Mouse (Mus musculus) CH12.LX (cell line): ENCODE measurements around the gene Spg11. TPM values are rescaled to one million over a fixed set of nuclear protein-coding genes. Genes with fewer than 3 reads are reported as not detected.

Experiments
- DNase-seq: peaks from one replicate; pipeline ENCODE4 v3.0.0-alpha.2; 2013; ENCODE audit errors: extremely low read depth
- H3K27ac ChIP-seq: 2 replicates; pipeline ENCODE4 v1.5.1; 2012; ENCODE audit warnings: low read depth, mild to moderate bottlenecking, control low read depth, moderate library complexity; ENCODE audit not compliant: insufficient read depth
- H3K27me3 ChIP-seq: replicated peaks from 2 replicates; pipeline ENCODE3; 2012; ENCODE audit warnings: inconsistent platforms
- H3K36me3 ChIP-seq, 2 experiments: replicated peaks in 1 of 2; 2 replicates each; pipeline versions ENCODE3 to v1.6.1; 2012; ENCODE audit warnings: inconsistent platforms in 1 of 2, low read length in 1 of 2, mild to moderate bottlenecking in 1 of 2, mixed read lengths in 1 of 2, moderate library complexity in 1 of 2; ENCODE audit not compliant: control insufficient read depth in 1 of 2, insufficient read depth in 1 of 2
- H3K4me1 ChIP-seq, 2 experiments: 2 replicates each; pipeline ENCODE4 v1.6.1; 2012; ENCODE audit warnings: inconsistent platforms in 1 of 2, moderate library complexity in 1 of 2; ENCODE audit not compliant: insufficient read depth in 2 of 2, control insufficient read depth in 1 of 2
- H3K4me2 ChIP-seq: 2 replicates; pipeline ENCODE4 v1.6.1; 2012; ENCODE audit warnings: low read depth, mild to moderate bottlenecking, control low read depth; ENCODE audit not compliant: poor library complexity, insufficient read depth, severe bottlenecking
- H3K4me3 ChIP-seq, 3 experiments: fragments of 150-350 bp in 1 of 3; sonication (generic) in 1 of 3; replicated peaks in 1 of 3; 2 replicates each; pipeline versions ENCODE3 to v1.5.1; 2011 to 2012; ENCODE audit warnings: low read depth in 2 of 3, low read length in 2 of 3, mild to moderate bottlenecking in 2 of 3, moderate library complexity in 2 of 3, control low read depth in 1 of 3, improper control_type of control experiment in 1 of 3, inconsistent platforms in 1 of 3, mixed read lengths in 1 of 3; ENCODE audit not compliant: poor library complexity in 1 of 3
- H3K79me2 ChIP-seq: replicated peaks from 2 replicates; pipeline ENCODE4 v1.6.1; 2012; ENCODE audit warnings: mild to moderate bottlenecking, moderate library complexity; ENCODE audit not compliant: control insufficient read depth, poor library complexity, insufficient read depth, severe bottlenecking; ENCODE audit errors: extremely low read depth
- H3K9ac ChIP-seq: 2 replicates; pipeline ENCODE4 v1.6.1; 2012; ENCODE audit warnings: low read depth, mild to moderate bottlenecking, control low read depth, moderate library complexity; ENCODE audit not compliant: insufficient read depth
- H3K9me3 ChIP-seq: replicated peaks from 2 replicates; pipeline ENCODE3; 2012; ENCODE audit warnings: low read length, inconsistent platforms, mixed read lengths
- CHD2 ChIP-seq: IDR thresholded peaks from 2 replicates; pipeline ENCODE4 v1.6.1; 2011; ENCODE audit warnings: low read length, improper control_type of control experiment
- CTCF ChIP-seq, 2 experiments: IDR thresholded peaks in 1 of 2; conservative IDR thresholded peaks in 1 of 2; 2 replicates each; pipeline ENCODE4 v1.5.1; 2011 to 2012; ENCODE audit warnings: low read depth in 2 of 2, low read length in 2 of 2, improper control_type of control experiment in 1 of 2, inconsistent platforms in 1 of 2, mild to moderate bottlenecking in 1 of 2, moderate library complexity in 1 of 2
- E2F4 ChIP-seq: IDR thresholded peaks from 2 replicates; pipeline ENCODE4 v1.6.1; 2011; ENCODE audit warnings: low read depth, low read length, improper control_type of control experiment; ENCODE audit not compliant: insufficient replicate concordance
- ELF1 ChIP-seq: IDR thresholded peaks from 2 replicates; pipeline ENCODE4 v1.6.1; 2014; ENCODE audit warnings: low read depth, mild to moderate bottlenecking, inconsistent platforms, low read length, improper control_type of control experiment
- HCFC1 ChIP-seq: IDR thresholded peaks from 2 replicates; pipeline ENCODE4 v1.6.1; 2012; ENCODE audit warnings: low read depth, mild to moderate bottlenecking, inconsistent platforms, low read length, improper control_type of control experiment
- IRF4 ChIP-seq: IDR thresholded peaks from 2 replicates; pipeline ENCODE4 v1.6.1; 2014; ENCODE audit warnings: low read depth, mild to moderate bottlenecking, inconsistent platforms, low read length, improper control_type of control experiment
- JUN ChIP-seq: IDR thresholded peaks from 2 replicates; pipeline ENCODE4 v1.6.1; 2011; ENCODE audit warnings: low read depth, mild to moderate bottlenecking, low read length, improper control_type of control experiment, moderate library complexity; ENCODE audit not compliant: insufficient read depth
- MAX ChIP-seq: IDR thresholded peaks from 2 replicates; pipeline ENCODE4 v1.6.1; 2011; ENCODE audit warnings: low read length, improper control_type of control experiment
- MAZ ChIP-seq: IDR thresholded peaks from 2 replicates; pipeline ENCODE4 v1.6.1; 2012; ENCODE audit warnings: low read depth, mild to moderate bottlenecking, inconsistent platforms, low read length, improper control_type of control experiment, moderate library complexity
- PAX5 ChIP-seq: IDR thresholded peaks from 2 replicates; pipeline ENCODE4 v1.6.1; 2012; ENCODE audit warnings: low read length, inconsistent platforms, mixed read lengths
- POLR2A ChIP-seq: IDR thresholded peaks from 2 replicates; pipeline ENCODE4 v1.6.1; 2011; ENCODE audit warnings: low read depth, mild to moderate bottlenecking, improper control_type of control experiment, low read length
- POLR2AphosphoS2 ChIP-seq: IDR thresholded peaks from 2 replicates; pipeline ENCODE4 v1.6.1; 2011; ENCODE audit warnings: low read depth, low read length, improper control_type of control experiment
- RAD21 ChIP-seq: IDR thresholded peaks from 2 replicates; pipeline ENCODE4 v1.6.1; 2011; ENCODE audit warnings: low read depth, mild to moderate bottlenecking, low read length, improper control_type of control experiment, moderate library complexity
- TBP ChIP-seq: conservative IDR thresholded peaks from 2 replicates; pipeline ENCODE4 v1.6.1; 2011; ENCODE audit warnings: low read depth, low read length, improper control_type of control experiment
- TCF12 ChIP-seq: IDR thresholded peaks from 2 replicates; pipeline ENCODE4 v1.6.1; 2014; ENCODE audit warnings: low read depth, mild to moderate bottlenecking, inconsistent platforms, low read length, improper control_type of control experiment
- UBTF ChIP-seq: IDR thresholded peaks from 2 replicates; pipeline ENCODE4 v1.6.1; 2012; ENCODE audit warnings: low read depth, mild to moderate bottlenecking, inconsistent platforms, low read length, improper control_type of control experiment, moderate library complexity
- USF1 ChIP-seq: IDR thresholded peaks from 2 replicates; pipeline ENCODE4 v1.6.1; 2014; ENCODE audit warnings: low read depth, mild to moderate bottlenecking, inconsistent platforms, low read length, improper control_type of control experiment
- USF2 ChIP-seq: conservative IDR thresholded peaks from 2 replicates; pipeline ENCODE4 v1.6.1; 2011; ENCODE audit warnings: low read depth, low read length, improper control_type of control experiment
- ZKSCAN1 ChIP-seq: IDR thresholded peaks from 2 replicates; pipeline ENCODE4 v1.6.1; 2012; ENCODE audit warnings: low read depth, inconsistent platforms, low read length, improper control_type of control experiment, borderline replicate concordance
- dilution Hi-C: fragments of 300-500 bp; cut with MboI; formaldehyde crosslinking; loops from 2 replicates; pipeline ENCODE4 v1.14.3; 2020; ENCODE audit warnings: low sequenced_read_pairs; ENCODE audit not compliant: extremely low pct_unique_long_range_greater_than_20kb, extremely low pct_ligation_motif_present
- in situ Hi-C: fragments of 300-500 bp; cut with MboI; formaldehyde crosslinking; loops from 3 replicates; pipeline ENCODE4 v1.14.3; 2019; ENCODE audit warnings: low sequenced_read_pairs, low pct_ligation_motif_present, low pct_unique_long_range_greater_than_20kb, mixed read lengths
- polyA plus RNA-seq: library from polyadenylated mRNA; unstranded; fragments of >175 nt; gene quantifications from 2 replicates; pipeline ENCODE4 v1.2.1, GENCODE M21; 2012; ENCODE audit warnings: low read depth; ENCODE audit not compliant: insufficient read length
- total RNA-seq, 2 experiments: library from RNA; depleted of rRNA; stranded (reverse); fragments of 300-350 nt in 1 of 2; fragments of >200 nt in 1 of 2; gene quantifications; 2 replicates each; pipeline ENCODE4 v1.2.3; 2012 to 2014

The Spg11 gene
- total and polyA plus RNA-seq, 3 experiments = 7.5 to 11.4 (median 10.7) TPM

GRCm38 (mm10) chr2:122043926-122044325 lies 74.3 kb downstream of the Spg11 start:
- H3K9ac ChIP-seq = no peak overlapping the region
- H3K27me3 ChIP-seq = no peaks in the 10 kb centered on the region
- H3K36me3 ChIP-seq = peaks cover 25 to 84% of the 10 kb centered on the region in 2 experiments
- in situ Hi-C loops (loop anchor here (25.0 kb wide), 1 partner anchor 482 kb away; no protein-coding TSS in a partner anchor), dilution Hi-C loops (no loop called here)
- H3K27ac ChIP-seq = no peak overlapping the region
- no peak overlapping the region for H3K4me2 ChIP-seq
- no peak for TF ChIP-seq CTCF (conservative IDR thresholded peaks at IDR 0.05 in 1 of 2, IDR thresholded peaks at IDR 0.05 in 1 of 2; ENCODE audit: low read depth in 2 of 2, low read length in 2 of 2)
- TF ChIP-seq USF2 = no peak
- no peak for TF ChIP-seq TCF12
- no peak for TF ChIP-seq TBP
- peaks cover 47% of the 10 kb centered on the region for H3K79me2 ChIP-seq
- H3K4me1 ChIP-seq = no peaks in the 10 kb centered on the region
- no peaks in the 10 kb centered on the region for H3K9me3 ChIP-seq
- no peak for DNase-seq
- H3K4me3 ChIP-seq = no peak overlapping the region

DNA sequence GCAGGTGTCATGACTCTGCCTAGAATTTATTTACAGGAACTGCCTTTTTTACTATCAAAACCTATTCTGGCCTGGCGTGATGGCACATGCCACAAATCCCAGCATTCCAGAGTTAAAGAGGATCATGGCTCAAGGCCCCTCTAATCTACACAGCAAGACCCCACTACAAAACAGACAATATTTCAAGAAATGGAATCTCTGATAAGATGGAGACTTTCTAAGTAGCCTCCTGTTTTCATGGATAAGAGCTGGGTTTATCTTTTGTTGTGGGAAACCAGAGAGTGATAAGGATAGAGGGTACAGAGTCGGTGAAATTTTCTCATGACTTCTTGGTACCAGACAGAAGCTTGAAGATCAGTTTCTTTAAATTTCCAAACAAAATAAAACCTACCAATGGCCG lies 82.1 kb downstream of the Spg11 start:
- no peak for TF ChIP-seq CTCF (conservative IDR thresholded peaks at IDR 0.05 in 1 of 2, IDR thresholded peaks at IDR 0.05 in 1 of 2; ENCODE audit: low read depth in 2 of 2, low read length in 2 of 2)
- no peak for TF ChIP-seq RAD21
- no peak for TF ChIP-seq MAZ
- TF ChIP-seq JUN = no peak
- TF ChIP-seq IRF4 = no peak
- TF ChIP-seq POLR2A = no peak
- no peak for TF ChIP-seq ZKSCAN1
- TF ChIP-seq E2F4 = no peak
- TF ChIP-seq POLR2AphosphoS2 = no peak
- no peak for TF ChIP-seq ELF1
- no peak for TF ChIP-seq CHD2
- no peak for TF ChIP-seq HCFC1
- TF ChIP-seq MAX = no peak
- no peak for TF ChIP-seq TBP
- no peak for TF ChIP-seq PAX5
- TF ChIP-seq UBTF = no peak
- no peak for TF ChIP-seq USF1
- H3K9ac ChIP-seq = no peak overlapping the region
- H3K4me3 ChIP-seq = no peak overlapping the region
- dilution Hi-C loops = no loop called here
- H3K4me2 ChIP-seq = no peak overlapping the region
- H3K4me1 ChIP-seq = peaks cover 0 to 11% of the 10 kb centered on the region in 2 experiments; a peak in 1 of 4 replicates
- peaks cover 86% of the 10 kb centered on the region for H3K79me2 ChIP-seq
- peaks cover 12 to 81% of the 10 kb centered on the region in 2 experiments for H3K36me3 ChIP-seq
- H3K9me3 ChIP-seq = no peaks in the 10 kb centered on the region
- H3K27me3 ChIP-seq = no peaks in the 10 kb centered on the region
- in situ Hi-C loops = loop anchor here (25.0 kb wide), 1 partner anchor 474 kb away; no protein-coding TSS in a partner anchor
- DNase-seq = no peak
- H3K27ac ChIP-seq = no peak overlapping the region
